Mouse (Mus musculus) brain, embryonic 14.5 days (tissue): ENCODE measurements around the gene Suz12.

Source experiments
- CTCF ChIP-seq: fragments of 200-500 bp; IDR thresholded peaks from 2 replicates; pipeline ENCODE4 v1.5.1; 2012; ENCODE audit warnings: inconsistent platforms, mild to moderate bottlenecking, moderate library complexity, borderline replicate concordance; ENCODE audit not compliant: insufficient read depth, insufficient read length; ENCODE audit errors: extremely low read depth
- POLR2A ChIP-seq: fragments of 200-500 bp; IDR thresholded peaks from 2 replicates; pipeline ENCODE4 v1.6.1; 2012; ENCODE audit warnings: mild to moderate bottlenecking, inconsistent platforms, borderline replicate concordance; ENCODE audit not compliant: poor library complexity, insufficient read depth, insufficient read length, severe bottlenecking; ENCODE audit errors: extremely low read depth

DNA sequence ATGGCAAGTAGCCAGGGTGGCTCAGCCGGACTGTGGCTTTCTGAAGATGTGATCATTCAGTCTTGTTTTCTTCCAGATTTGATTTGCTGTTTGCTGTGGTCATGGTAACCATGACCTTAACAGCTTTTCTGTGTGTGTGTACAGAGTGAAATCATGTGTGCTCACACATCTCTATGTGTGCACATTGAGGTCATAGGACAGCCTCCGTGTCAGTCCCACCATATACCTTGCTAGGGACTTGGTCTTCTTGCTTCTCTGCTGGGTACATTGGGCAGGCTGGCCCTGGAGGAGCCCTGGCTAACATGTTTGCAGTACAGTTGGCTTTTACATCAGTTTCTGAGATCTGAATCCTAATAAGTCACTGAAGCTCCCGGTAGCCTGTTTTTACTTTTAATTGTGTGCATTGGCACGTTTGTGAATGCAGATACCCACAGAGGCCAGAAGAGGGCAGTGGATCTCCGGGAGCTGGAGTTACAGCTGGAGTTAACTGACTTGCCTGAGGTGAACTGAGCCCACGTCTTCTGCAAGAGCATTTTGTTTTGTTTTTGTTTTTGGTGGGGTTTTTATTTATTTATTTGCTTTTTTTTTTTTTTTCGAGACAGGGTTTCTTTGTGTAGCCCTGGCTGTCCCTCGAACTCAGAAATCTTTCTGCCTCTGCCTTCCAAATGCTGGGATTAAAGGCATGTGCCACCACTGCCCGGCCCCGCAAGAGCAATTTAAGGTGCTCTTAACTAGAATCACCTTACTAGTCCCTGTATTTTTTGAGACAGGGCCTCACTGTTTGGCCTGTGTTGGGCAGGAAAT lies 49.9 kb downstream of the Suz12 start:
- TF ChIP-seq CTCF (peak; percentile 73; the same call in 1 of the 2 replicates), POLR2A (no peak)
